Mouse (Mus musculus) hindbrain, embryonic 10.5 days (tissue): ENCODE measurements around the gene Kcnk2. TPM values are rescaled to one million over a fixed set of nuclear protein-coding genes. Genes with fewer than 3 reads are reported as not detected.
A peak's percentile ranks its signal among the peaks of the same experiment; 100 is the strongest.

Experiments
- DNase-seq: peaks from one replicate; pipeline ENCODE4 v3.0.0-alpha.2; 2017; ENCODE audit warnings: low spot score
- H3K27ac ChIP-seq: fragments of 300-500 bp; sonication (generic); 2 replicates; pipeline ENCODE4 v1.5.1; 2016; ENCODE audit warnings: mild to moderate bottlenecking, moderate library complexity
- H3K27me3 ChIP-seq: fragments of 300-500 bp; sonication (generic); 2 replicates; pipeline ENCODE4 v1.6.1; 2016; ENCODE audit warnings: mild to moderate bottlenecking; ENCODE audit not compliant: poor library complexity, insufficient read depth, severe bottlenecking
- H3K36me3 ChIP-seq: fragments of 300-500 bp; sonication (generic); 2 replicates; pipeline ENCODE4 v1.6.1; 2016; ENCODE audit warnings: mild to moderate bottlenecking, moderate library complexity
- H3K4me1 ChIP-seq: fragments of 300-500 bp; sonication (generic); replicated peaks from 2 replicates; pipeline ENCODE4 v1.6.1; 2016; ENCODE audit warnings: mild to moderate bottlenecking
- H3K4me3 ChIP-seq: fragments of 300-500 bp; sonication (generic); 2 replicates; pipeline ENCODE4 v1.5.1; 2016; ENCODE audit warnings: mild to moderate bottlenecking, moderate library complexity
- H3K9me3 ChIP-seq: fragments of 300-500 bp; sonication (generic); 2 replicates; pipeline ENCODE4 v1.6.1; 2016; ENCODE audit warnings: mild to moderate bottlenecking, moderate library complexity
- WGBS: fragments of 180-500 bp; shearing (Covaris S2); methylation state at CpG from one replicate; pipeline ENCODE4 v1.1.7; 2016; 5-methylcytosine and 5-hydroxymethylcytosine counted together
- polyA plus RNA-seq: library from polyadenylated mRNA; unstranded; fragments of >200 nt; fragmentation: Nextera tagmentation; extraction: Ambion mirVana; gene quantifications from 2 replicates; pipeline ENCODE4 v1.2.1, GENCODE M21; 2016

Gene Kcnk2
- polyA plus RNA-seq, 1 experiment from 2014 or later: 3.2 TPM

DNA sequence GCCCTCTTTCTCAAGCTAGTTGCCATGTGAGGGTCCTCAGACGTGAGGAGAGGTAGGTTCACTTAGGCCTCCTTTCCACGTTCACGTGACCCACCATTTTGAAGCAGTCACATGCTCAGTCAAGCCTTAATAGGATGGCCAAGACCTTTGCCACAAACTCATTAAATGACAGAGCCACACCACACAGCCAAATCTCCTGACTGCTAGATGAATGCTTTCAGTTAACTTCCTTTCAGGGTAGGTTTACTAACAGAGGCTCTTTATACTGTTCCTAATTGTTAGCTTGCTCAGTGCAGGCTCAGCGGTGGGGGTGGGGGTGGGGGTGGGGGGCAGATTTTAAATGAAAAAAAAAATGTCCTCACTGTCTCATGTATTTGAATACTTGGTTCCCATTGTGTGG lies 206.3 kb downstream of the Kcnk2 start:
- Histone ChIP-seq H3K27me3 (no peaks in the 10 kb centered on the region), H3K36me3 (no peaks in the 10 kb centered on the region), H3K4me1 (peaks cover 7% of the 10 kb centered on the region; the same call in 1 of the 2 replicates), H3K9me3 (no peaks in the 10 kb centered on the region), H3K27ac (no peak overlapping the region), H3K4me3 (no peak overlapping the region)
- 50% methylated on average over 4 of the region's 4 CpGs for WGBS
- no peak for DNase-seq

DNA sequence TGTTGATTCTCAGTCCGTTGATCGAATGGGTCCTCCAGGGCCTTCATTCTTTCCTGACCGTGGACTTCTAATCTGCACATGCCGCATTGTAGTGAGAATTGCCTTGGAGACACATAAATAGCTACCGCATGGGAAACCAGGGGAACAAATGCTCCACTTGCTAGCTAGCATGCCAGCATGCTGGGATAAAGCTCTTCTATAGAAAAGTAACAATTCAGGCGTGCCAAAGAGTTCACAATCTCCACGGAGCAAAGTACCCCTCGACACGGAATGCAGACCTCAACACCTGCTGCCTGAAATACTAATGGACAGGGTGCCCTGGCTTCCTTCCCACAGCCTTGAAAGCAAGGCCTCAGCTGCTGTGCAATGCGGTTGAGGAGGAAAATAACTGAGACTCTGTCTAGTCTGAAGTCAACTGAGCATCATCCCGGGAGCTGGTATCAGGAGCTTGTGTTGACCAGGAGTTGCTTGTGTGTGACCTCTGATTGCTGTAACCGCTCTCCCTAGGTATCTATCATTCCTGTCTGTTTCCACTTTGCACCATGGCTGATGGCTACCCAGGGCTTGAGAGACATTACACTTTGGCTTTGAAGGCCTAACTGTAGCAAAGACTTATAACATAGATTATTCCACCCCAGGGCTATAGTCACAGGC lies 214.2 kb downstream of the Kcnk2 start:
- peak; percentile 67 for DNase-seq
- no peak overlapping the region for H3K4me3 ChIP-seq
- H3K36me3 ChIP-seq: no peaks in the 10 kb centered on the region
- WGBS: 39% methylated on average over 12 of the region's 12 CpGs
- no peaks in the 10 kb centered on the region for H3K27me3 ChIP-seq
- H3K27ac ChIP-seq: peak overlapping the region; percentile 81
- H3K4me1 ChIP-seq: peaks cover 38% of the 10 kb centered on the region
- no peaks in the 10 kb centered on the region for H3K9me3 ChIP-seq

DNA sequence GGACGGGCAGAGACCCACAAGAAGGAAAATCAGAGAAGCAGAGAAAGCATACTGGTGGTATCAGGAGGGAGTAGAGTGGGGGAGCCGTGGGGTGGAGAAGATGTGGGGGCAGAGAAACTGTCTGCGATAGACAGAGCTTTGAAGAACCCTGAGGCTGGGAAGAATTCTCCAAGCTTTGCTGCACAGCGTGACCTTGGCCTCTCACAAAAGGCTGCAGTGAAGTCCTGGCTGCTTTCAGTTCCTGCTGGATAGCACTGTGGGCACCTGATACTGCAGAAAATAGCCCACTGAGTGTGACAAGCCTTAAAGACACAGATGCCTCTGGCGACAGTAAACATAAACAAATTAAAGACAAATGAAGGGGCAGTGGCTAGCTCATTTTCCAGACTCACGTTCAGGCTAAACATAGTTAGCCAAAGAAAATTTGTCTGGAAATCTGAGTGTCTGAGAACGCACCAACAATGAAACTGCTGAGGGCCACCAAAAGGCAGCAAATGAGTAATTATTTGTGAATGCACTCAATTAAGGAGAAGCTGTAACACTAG lies 216.8 kb downstream of the Kcnk2 start:
- H3K9me3 ChIP-seq: no peaks in the 10 kb centered on the region
- no peak overlapping the region for H3K4me3 ChIP-seq
- H3K27ac ChIP-seq: peak overlapping the region; percentile 82
- no peaks in the 10 kb centered on the region for H3K27me3 ChIP-seq
- H3K36me3 ChIP-seq: no peaks in the 10 kb centered on the region
- WGBS: 46% methylated on average over 7 of the region's 7 CpGs
- H3K4me1 ChIP-seq: peaks cover 38% of the 10 kb centered on the region
- no peak for DNase-seq

DNA sequence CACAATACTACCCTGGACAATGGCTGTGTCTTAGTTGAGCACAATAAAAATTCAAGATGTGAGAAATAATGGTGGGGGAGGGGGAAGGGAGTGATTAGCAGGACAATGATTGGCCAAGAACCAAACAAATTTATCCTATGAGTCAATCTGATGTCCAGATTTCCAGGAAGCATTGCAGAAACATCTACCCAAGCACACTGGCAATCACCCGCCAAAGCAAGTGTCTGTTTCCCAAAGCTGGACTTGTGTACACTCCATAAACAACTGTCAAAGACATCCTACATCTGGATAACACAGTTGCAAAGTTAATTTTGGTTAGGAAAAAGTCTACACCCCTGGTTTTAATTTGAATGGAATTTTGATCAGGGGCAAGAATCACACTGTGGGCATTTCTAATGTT lies 224.3 kb downstream of the Kcnk2 start:
- Histone ChIP-seq H3K27ac (no peak overlapping the region), H3K4me1 (no peaks in the 10 kb centered on the region), H3K27me3 (no peaks in the 10 kb centered on the region), H3K4me3 (no peak overlapping the region), H3K36me3 (no peaks in the 10 kb centered on the region), H3K9me3 (no peaks in the 10 kb centered on the region)
- no peak for DNase-seq
- 88% methylated on average over 1 of the region's 1 CpGs for WGBS

DNA sequence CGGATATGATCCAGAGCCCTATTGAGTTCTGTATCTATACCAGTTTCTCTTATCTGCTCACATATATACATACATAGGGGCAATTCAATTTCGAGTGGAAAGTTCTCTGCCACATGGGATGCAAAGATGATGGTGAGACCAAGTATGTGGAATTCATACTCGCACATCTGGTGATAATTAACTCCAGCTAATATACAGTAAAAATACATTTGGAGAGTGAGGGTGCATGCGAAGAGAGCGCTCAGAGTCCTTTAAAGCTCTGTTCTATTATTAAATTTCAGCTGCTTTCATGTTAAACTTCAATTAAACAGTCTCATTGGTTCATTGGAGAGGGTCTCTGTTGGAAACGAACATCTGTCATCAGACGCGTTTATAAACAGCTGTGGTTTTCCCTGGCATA lies 228.6 kb downstream of the Kcnk2 start:
- H3K4me1 ChIP-seq: no peaks in the 10 kb centered on the region
- DNase-seq: no peak
- no peak overlapping the region for H3K4me3 ChIP-seq
- H3K27ac ChIP-seq: no peak overlapping the region
- WGBS: 82% methylated on average over 8 of the region's 8 CpGs
- no peaks in the 10 kb centered on the region for H3K36me3 ChIP-seq
- H3K9me3 ChIP-seq: no peaks in the 10 kb centered on the region
- no peaks in the 10 kb centered on the region for H3K27me3 ChIP-seq

DNA sequence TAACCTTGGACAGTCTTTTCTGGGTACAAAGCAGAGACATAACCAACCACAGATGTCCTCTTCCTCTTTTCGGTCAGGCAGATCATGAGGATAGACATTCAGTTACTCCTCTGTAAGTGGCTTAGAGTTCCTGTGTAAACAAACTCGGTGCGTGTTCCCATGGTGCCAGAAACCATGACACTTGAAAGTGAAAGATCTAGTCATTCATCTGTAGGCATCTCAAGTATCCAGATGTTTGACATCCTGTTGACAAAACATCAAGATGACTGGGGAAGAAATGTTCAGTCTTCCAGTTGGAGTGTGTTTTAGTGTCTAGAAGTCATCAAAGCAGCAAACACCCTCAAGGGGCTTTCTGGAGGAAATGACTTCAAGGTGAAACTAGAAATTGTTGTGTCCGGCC lies 230.9 kb downstream of the Kcnk2 start:
- H3K36me3 ChIP-seq: no peaks in the 10 kb centered on the region
- H3K4me1 ChIP-seq: no peaks in the 10 kb centered on the region
- no peak for DNase-seq
- no peak overlapping the region for H3K27ac ChIP-seq
- H3K27me3 ChIP-seq: no peaks in the 10 kb centered on the region
- whole genome bisulfite sequencing: 74% methylated on average over 4 of the region's 4 CpGs
- H3K4me3 ChIP-seq: no peak overlapping the region
- no peaks in the 10 kb centered on the region for H3K9me3 ChIP-seq

DNA sequence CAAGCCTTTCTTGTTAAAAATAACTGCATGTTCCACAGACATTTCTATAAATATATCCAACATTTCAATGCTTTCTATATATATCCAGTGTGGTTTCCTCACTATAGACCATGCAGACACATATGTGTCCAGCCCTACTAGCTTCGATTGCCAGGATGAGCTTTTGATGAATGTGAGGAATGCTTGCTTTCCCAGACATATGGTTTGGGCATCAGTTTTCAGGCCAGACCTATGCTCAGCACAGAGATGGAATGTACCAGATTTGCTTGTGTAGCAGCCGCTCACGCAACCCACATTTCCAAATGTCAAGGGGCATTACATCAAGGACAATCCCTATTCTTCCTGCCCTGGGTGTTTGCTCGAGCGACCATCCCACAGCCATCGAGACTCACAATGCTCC lies 236.3 kb downstream of the Kcnk2 start:
- DNase-seq: no peak
- no peak overlapping the region for H3K27ac ChIP-seq
- H3K36me3 ChIP-seq: no peaks in the 10 kb centered on the region
- H3K4me1 ChIP-seq: no peaks in the 10 kb centered on the region; the same call in 1 of the 2 replicates
- WGBS: 86% methylated on average over 6 of the region's 6 CpGs
- no peak overlapping the region for H3K4me3 ChIP-seq
- H3K9me3 ChIP-seq: no peaks in the 10 kb centered on the region
- no peaks in the 10 kb centered on the region for H3K27me3 ChIP-seq

DNA sequence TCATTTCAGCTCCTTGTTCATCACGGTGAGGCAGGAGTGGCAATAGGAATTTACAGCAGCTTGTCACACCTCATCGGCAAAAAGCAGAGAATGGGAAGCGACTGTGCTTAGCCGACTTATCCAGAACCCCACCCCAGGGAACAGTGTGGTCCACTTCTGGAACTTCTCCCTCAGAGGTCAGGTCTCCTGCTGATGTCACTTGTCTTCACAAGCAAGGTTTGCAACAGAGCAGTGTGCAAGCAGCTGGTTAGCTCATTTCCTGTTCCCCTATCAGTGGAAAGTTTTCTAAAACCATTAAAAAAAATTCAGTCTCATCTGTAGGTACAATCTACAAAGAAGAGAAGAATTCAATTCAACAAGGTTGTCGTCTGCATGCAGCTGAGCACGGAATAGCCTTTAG lies 236.9 kb downstream of the Kcnk2 start:
- 87% methylated on average over 6 of the region's 6 CpGs for WGBS
- Histone ChIP-seq H3K27me3 (no peaks in the 10 kb centered on the region), H3K36me3 (no peaks in the 10 kb centered on the region), H3K9me3 (no peaks in the 10 kb centered on the region), H3K4me1 (no peaks in the 10 kb centered on the region; the same call in 1 of the 2 replicates), H3K4me3 (no peak overlapping the region), H3K27ac (no peak overlapping the region)
- DNase-seq: no peak

DNA sequence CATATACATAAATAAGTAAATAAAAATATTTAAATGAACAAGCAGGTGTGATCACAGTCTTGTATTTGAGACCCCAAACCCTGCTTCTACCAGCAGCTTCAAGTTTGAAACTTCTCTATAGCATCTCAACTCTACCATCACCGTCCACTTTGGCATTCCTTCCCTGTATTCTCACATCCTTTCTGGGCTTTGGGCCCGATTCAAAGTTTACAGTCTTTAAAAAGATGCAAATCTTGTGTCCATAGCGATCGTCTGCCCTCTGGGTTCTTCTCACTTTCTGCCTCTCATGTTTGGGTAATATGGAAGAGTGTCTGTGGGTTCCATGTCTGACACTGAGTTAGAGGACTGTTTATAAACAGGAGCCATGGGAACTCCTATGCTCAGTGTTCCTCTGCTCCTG lies 237.4 kb downstream of the Kcnk2 start:
- WGBS: 92% methylated on average over 4 of the region's 4 CpGs
- no peaks in the 10 kb centered on the region for H3K27me3 ChIP-seq
- H3K36me3 ChIP-seq: no peaks in the 10 kb centered on the region
- no peaks in the 10 kb centered on the region; the same call in 1 of the 2 replicates for H3K4me1 ChIP-seq
- no peak for DNase-seq
- H3K9me3 ChIP-seq: no peaks in the 10 kb centered on the region
- no peak overlapping the region for H3K27ac ChIP-seq
- H3K4me3 ChIP-seq: no peak overlapping the region

DNA sequence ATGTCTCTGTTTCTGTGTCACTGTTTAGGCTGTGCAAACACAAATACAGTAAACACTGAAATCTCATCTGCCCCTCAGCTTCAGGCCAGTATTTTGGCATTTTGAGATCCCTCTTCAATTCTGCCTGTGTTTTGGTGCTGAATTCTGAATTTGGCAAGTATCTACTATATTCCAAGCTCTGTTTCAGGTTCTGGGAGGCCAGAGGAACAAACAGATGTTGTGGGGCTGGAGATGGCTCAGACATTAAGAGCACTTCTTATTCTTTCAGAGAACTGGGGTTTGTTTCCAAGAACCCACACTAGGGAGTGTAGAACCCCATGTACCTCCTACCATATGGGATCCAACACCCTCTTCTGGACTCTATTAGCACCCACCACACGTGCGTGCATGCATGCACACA lies 237.8 kb downstream of the Kcnk2 start:
- no peaks in the 10 kb centered on the region for H3K36me3 ChIP-seq
- no peaks in the 10 kb centered on the region; the same call in 1 of the 2 replicates for H3K4me1 ChIP-seq
- H3K27ac ChIP-seq: no peak overlapping the region; the same call in 1 of the 2 replicates
- no peak overlapping the region for H3K4me3 ChIP-seq
- H3K9me3 ChIP-seq: no peaks in the 10 kb centered on the region
- WGBS: 88% methylated on average over 2 of the region's 2 CpGs
- no peak for DNase-seq
- H3K27me3 ChIP-seq: no peaks in the 10 kb centered on the region
